Mouse (Mus musculus): ENCODE data around the gene Gdpd3. TPM values are rescaled to one million over a fixed set of nuclear protein-coding genes. Genes with fewer than 3 reads are reported as not detected.

The Gdpd3 gene
- polyA plus RNA-seq, 1 experiment from 2014 or later: 2.6 TPM

DNA sequence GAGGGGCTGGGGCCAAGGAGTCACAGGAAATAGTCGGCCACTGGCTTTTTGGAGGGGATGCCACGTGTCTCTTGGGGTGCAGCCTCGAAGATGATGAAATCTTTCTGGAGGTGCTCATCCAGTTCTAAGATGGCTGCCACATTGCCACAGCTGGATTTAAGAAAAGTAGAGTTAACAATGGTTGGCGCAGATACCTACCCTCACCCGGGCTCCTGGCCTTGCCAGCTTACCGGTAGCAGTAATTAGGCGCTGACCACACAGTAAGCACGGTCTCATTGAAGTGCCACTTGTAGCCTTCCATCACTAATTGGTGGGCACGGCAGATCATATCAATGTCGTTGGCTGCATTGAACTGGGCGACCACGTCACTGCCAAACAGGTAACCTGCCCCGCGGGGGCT lies 20.0 kb downstream of the Gdpd3 start:
- Histone ChIP-seq H3K79me2 (ENCODE audit: inconsistent target) (peaks cover 29% of the 10 kb centered on the region), H3K4me3 (ENCODE audit: inconsistent target) (no peak overlapping the region), H3K27ac (no peak overlapping the region), H3K36me3 (ENCODE audit: inconsistent target) (peaks cover 61% of the 10 kb centered on the region)
- WGBS (ENCODE audit: missing documents): 85% methylated on average over 14 of the region's 14 CpGs

DNA sequence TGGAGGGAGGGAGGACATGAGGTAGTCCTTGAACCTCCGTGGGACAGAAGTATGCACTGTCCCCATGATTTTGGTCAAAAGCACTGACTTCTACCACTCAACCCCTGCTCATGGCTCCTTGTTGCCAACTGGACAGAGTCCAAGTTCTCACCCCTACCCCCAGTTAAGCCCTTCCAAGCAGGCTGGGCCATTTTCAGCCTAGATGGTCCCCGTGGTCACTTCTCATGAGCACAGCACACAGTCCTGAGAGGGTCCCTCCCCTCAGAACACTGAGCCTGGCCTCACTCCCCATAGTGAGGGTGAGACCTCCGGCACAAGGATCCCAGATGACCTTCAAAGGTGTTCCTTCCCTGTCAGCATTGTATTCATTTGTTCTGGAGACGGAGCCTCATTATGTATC lies 23.0 kb downstream of the Gdpd3 start:
- H3K36me3 ChIP-seq (ENCODE audit: inconsistent target): peaks cover 61% of the 10 kb centered on the region
- no peak overlapping the region for H3K27ac ChIP-seq
- no peak overlapping the region for H3K4me3 ChIP-seq (ENCODE audit: inconsistent target)
- H3K79me2 ChIP-seq (ENCODE audit: inconsistent target): peaks cover 37% of the 10 kb centered on the region
- WGBS (ENCODE audit: missing documents): 94% methylated on average over 2 of the region's 4 CpGs

DNA sequence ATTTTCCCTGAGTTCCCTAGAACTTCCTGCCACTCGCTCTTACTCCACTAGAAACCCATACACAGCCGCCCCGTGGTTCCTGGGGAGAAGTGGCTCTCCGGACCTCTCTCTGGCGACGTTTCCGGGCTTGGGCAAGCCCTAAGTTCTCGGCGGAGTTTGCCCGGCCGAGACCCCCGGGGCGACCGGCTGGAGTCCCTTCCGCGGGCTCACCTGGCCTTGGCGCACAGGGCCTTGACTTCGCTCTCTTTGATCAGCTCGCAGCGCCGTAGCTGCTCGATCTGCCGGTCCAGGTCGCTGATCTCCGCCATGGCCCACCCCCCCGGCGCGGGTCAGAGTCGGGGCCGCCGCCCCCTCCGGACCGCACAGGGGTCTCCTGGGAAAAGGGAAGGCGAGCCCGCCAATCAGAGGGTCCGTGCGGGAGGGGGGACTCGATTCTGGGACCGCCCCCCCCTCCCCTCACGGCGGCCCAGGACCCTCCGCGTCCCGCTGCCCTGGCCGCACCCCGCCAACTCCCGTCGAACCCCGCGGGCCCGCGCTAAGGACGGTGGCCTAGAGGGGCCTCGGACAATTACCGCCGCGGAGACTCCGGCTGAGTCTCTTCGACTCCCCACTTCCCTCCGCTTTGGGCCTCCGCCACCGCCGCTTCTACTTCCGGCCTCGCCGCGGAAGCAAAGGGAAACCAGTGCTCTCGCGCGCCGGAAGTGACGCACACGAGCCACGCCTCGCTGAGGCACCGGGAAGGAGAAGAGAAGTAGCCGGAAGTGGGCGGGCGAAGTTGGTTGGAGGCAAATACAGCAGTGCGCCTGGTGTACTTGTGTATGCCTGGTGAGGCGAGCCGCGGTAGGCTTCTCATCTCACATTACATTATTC lies 26.0 kb downstream of the Gdpd3 start, which contains the start of gene Ppp4c:
Gene Ppp4c (minus strand): TSS at position 646 of the 870 bp plus-strand sequence.
- peak within 1 kb of the TSS; percentile 62 for H3K4me3 ChIP-seq (ENCODE audit: inconsistent target)
- H3K36me3 ChIP-seq (ENCODE audit: inconsistent target): peaks cover 56% of the 10 kb centered on the region
- peaks cover 55% of the 10 kb centered on the region for H3K79me2 ChIP-seq (ENCODE audit: inconsistent target)
- WGBS (ENCODE audit: missing documents): 2% methylated on average over 54 of the region's 83 CpGs
- H3K27ac ChIP-seq: peak within 1 kb of the TSS; percentile 61

DNA sequence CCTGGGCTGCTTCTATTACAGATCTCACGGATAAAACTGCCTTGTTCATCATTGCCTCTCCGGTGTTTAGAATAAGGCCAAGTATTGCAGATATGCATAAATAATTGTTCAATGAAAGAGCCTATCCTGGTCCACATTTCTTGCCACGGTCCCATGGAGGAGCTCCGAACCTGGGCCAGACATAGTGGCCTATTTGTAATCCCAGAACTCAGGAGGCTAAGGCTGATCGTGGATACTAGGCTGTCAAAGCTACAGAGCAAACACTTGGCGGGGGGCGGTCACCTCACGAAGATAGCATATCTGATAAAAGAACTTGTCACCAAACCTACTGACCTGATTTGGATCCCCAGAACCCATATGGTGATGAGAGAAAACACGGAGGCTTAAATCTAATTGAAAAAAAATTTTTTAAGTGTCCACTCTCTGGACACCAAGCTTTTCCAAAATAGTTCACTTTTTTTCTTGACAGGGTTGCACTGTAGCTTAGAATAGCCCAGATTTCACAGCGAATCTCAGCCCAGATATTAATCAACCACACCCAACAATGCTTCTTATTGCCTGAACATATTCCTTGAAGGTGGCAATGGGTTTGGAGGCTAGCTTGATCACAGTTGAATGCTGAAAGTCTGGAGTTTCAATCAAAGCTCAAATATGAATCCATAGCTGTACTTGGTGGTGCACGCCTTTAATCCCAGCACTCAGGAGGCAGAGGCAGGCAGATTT lies 26.7 kb downstream of the Gdpd3 start:
- WGBS (ENCODE audit: missing documents): 41% methylated on average over 11 of the region's 11 CpGs
- Histone ChIP-seq H3K79me2 (ENCODE audit: inconsistent target) (peaks cover 63% of the 10 kb centered on the region), H3K36me3 (ENCODE audit: inconsistent target) (peaks cover 51% of the 10 kb centered on the region), H3K27ac (peak overlapping the region; percentile 61), H3K4me3 (ENCODE audit: inconsistent target) (peak overlapping the region; percentile 62)

DNA sequence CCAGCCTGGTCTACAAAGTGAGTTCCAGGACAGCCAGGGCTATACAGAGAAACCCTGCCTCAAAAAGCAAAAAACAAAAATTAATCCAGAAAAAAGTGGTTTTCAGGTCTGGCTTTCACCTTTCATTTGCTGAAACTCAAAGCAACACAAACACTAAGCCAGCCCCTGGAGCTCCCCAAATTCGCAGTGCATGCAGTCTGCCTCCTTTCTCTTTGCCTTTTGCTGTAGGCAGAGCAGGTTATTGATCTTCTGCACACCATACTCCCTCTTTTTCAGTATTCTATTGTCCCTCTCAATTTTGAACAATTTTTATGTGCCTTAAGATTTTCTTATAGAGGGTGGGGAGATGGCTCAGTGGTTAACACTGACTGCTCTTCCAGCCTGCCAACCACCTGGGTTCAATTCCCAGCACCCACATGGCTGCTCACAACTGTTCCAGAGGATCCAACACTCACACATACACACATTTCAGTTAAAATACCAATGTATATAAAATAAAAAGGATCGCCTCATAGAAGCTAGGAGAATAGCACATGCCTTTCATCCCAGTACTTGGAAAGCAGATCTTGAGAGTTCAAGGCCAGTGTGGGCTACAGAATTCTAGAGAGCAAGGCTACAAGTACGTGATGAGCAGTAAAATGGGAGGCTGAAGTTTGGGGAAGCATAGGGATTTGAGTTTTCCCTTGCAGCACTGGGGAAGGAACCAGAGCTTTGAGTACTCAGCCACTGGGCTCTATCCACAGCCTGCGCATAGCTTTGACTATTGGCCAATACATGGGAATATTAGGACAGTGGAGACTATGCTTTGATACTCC lies 27.5 kb downstream of the Gdpd3 start:
- 95% methylated on average over 4 of the region's 4 CpGs for WGBS (ENCODE audit: missing documents)
- H3K79me2 ChIP-seq (ENCODE audit: inconsistent target): peaks cover 66% of the 10 kb centered on the region
- no peak overlapping the region for H3K4me3 ChIP-seq (ENCODE audit: inconsistent target)
- peaks cover 43% of the 10 kb centered on the region for H3K36me3 ChIP-seq (ENCODE audit: inconsistent target)
- H3K27ac ChIP-seq: peak overlapping the region; percentile 61; the same call in 1 of the 2 replicates

DNA sequence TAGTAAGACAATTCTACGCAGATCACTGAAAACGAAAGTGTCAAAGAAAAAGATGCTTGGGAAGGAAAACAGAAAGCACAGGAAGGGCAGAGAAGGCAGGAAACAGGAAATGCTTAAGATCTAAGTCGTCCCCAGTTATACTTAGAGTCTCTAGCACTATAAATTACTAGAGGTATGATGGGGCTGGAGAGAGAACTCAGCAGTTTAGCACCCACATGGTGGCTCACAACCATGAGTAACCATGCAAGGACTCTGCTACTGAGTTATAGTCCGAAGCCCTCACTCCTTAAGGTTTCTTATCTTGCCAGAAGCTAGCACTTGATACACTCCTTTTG lies 28.1 kb downstream of the Gdpd3 start:
- WGBS (ENCODE audit: missing documents): 72% methylated on average over 4 of the region's 4 CpGs
- peak overlapping the region; percentile 15; the same call in 1 of the 2 replicates for H3K27ac ChIP-seq
- H3K4me3 ChIP-seq (ENCODE audit: inconsistent target): no peak overlapping the region
- H3K36me3 ChIP-seq (ENCODE audit: inconsistent target): peaks cover 37% of the 10 kb centered on the region
- H3K79me2 ChIP-seq (ENCODE audit: inconsistent target): peaks cover 62% of the 10 kb centered on the region

DNA sequence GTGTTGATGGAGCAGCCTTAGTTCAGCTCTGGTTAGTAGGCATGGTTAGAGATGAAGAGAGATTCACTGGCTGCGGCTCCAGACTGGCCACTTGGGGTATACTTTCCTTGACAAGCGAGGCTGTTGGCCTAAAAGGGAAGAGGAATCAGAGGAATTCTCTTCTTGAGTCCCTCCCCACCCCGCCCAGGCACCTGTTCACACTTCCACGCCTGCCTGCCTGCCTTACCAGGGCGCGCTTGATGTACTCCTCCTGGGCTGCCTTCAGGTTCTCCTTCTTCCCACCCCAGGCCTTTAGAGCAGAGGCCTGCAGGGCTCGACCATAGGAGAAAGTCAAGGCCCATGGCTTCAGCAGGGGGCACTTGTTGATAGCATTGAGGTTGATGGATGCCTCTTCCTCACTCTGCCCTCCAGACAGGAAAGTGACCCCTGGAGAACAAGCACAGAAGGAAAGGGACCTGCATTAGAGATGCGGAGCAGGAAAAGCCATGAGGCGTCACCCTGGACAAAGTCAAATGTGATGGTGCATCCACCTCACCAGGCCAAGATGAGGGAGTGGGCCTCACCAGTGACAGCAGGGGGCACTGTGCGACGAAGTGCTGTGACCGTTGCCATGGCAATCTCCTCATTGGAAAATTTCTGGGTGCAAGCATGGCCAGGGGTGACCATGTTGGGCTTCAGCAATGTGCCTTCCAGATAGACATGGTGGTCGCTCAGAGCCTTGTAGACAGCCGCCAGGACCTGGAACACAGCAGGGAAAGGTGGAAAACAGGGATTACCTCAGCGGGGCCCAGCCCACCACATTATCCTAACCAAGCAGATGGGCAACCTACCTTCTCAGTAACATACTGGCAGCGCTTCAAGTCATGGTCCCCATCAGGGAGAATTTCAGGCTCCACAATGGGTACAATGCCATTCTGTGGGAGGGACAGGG lies 29.5 kb downstream of the Gdpd3 start:
- WGBS (ENCODE audit: missing documents): 92% methylated on average over 16 of the region's 16 CpGs
- Histone ChIP-seq H3K27ac (no peak overlapping the region), H3K36me3 (ENCODE audit: inconsistent target) (peaks cover 27% of the 10 kb centered on the region), H3K79me2 (ENCODE audit: inconsistent target) (peaks cover 48% of the 10 kb centered on the region), H3K4me3 (ENCODE audit: inconsistent target) (0 out of 2 replicates have a peak overlapping the region, but pooled peaks have one; percentile 68)

DNA sequence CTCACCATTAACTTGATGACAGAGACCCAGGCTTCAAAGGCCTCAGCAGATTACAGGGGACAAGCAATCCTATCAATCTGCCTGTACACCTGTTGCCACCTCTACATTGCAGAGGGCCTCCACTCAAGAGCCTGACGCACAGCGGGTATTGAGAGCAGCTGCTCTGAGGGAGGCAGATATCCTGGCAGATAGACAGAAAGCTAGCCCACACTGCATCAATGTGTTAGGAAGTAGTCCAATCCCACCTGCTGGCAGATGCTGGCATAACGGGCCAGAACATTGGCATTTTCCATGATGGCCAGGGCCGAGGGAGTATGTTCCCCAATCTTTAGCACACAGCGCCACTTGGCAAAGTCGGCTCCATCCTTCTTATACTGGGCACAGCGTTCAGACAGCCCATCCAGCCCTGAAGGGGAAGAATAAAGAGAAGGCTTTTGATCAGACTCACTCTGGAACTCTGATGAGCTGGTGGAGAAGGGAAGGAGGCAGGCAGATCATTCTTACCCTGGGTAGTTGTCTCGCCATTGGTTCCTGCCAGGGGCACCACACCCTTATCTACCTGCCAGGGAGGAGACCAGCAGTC lies 30.3 kb downstream of the Gdpd3 start:
- Histone ChIP-seq H3K27ac (peak overlapping the region; percentile 91; the same call in 1 of the 2 replicates), H3K4me3 (ENCODE audit: inconsistent target) (peak overlapping the region; percentile 68), H3K36me3 (ENCODE audit: inconsistent target) (peaks cover 27% of the 10 kb centered on the region), H3K79me2 (ENCODE audit: inconsistent target) (peaks cover 40% of the 10 kb centered on the region)
- WGBS (ENCODE audit: missing documents): 79% methylated on average over 8 of the region's 8 CpGs

DNA sequence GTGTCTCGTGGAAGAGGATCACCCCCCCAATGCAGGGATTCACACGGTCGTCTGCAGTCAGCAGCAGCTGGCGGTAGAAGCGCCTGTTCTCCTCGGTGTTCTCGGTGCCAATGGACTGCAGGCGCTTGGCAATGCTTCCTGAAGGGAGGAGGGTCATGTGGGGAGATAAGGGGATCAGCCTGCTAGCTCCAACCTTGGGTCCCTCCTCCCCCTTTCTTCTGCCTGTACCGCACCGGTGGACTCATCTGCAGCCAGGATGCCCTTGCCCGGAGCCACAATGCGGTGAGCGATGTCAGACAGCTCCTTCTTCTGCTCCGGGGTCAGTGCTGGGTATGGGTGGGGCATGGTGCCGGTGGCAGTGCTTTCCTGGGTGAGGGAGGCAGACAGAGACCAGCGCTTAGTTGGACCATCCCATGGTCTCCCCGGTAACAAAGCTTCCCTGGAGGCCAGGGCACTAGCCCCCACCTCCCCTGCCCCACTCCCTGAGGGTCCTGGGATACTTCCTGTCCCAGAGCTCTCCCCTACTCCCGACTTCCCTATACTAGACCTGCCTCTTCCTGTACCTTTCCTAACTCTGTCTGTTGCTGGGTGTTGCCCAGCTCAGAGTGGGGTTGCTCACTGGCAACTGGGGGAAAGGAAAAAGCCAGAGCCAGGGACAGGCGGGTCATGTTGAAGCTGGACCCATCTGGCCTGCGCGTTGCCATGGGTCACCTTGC lies 31.4 kb downstream of the Gdpd3 start, which contains the start of gene Fam57b:
Gene Fam57b (plus strand): TSS at position 258 of the 716 bp plus-strand sequence.
- peaks cover 36% of the 10 kb centered on the region for H3K79me2 ChIP-seq (ENCODE audit: inconsistent target)
- WGBS (ENCODE audit: missing documents): 25% methylated on average over 21 of the region's 21 CpGs
- peak within 1 kb of the TSS; percentile 91 for H3K27ac ChIP-seq
- peaks cover 27% of the 10 kb centered on the region for H3K36me3 ChIP-seq (ENCODE audit: inconsistent target)
- H3K4me3 ChIP-seq (ENCODE audit: inconsistent target): peak within 1 kb of the TSS; percentile 68

DNA sequence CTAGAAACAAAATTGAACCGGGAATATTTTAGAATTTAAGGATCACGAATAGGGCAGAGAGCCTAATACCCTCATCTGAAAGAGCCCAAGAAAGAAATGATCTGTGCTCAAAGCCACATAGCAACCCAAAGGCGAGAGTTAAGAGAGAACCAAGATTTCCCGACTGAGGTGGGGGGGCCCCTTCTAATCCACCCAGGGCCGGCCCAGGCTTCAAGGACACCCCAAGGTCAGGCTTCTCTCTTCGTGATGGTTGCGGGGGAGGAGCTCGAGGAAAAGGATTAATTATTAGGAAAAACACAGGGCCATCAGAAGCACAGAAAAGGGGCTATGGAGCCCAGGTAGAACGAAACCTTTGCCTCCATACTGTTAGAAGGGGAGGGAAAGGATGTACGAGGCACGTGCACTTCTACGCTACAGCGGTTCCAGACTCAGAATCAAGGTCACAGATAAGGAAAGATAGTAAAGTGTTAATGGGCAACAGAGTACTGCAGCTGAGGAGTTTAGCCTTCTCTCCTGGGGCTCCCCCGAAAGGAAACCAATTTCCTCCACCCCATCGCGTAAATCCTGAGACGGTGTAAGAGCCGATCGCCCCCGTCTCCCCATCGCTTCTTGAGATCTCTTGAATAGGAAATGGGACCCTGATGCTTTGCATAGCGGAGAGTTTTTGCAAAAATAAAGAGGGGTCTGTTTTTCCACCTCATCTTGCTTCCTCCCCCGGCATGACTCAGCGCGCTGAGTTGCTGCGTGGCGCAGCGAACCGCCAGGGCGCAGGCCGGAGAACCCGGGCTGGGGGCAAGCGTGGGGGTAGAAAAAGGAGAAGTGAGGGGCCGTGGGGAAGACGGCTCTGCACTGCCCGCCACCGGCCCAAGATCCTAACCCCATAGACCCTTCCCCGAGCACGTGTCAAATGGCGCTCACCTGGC lies 32.3 kb downstream of the Gdpd3 start:
- 1% methylated on average over 36 of the region's 40 CpGs for WGBS (ENCODE audit: missing documents)

DNA sequence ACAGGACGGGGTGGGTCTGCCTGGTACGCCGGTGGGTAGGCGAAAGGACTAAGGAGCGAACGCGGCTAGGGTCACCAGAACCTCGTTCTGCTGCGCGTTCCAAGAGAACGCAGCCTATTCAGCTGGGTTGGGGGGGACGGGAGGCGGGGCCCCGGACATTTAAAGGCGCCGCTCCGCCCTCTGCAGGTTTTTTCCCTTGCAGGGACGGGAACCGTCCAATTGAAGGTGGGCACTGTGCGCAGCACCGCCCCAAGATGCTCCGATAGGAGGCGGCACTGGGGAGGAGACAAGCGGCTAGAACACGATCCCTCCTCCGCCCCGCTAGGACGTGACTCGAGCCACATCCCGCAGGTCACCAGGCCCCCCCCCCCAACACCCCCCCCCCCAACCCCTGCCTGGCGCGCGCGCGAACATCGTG lies 32.9 kb downstream of the Gdpd3 start:
- Histone ChIP-seq H3K4me3 (ENCODE audit: inconsistent target) (peak overlapping the region; percentile 68), H3K36me3 (ENCODE audit: inconsistent target) (peaks cover 27% of the 10 kb centered on the region), H3K27ac (peak overlapping the region; percentile 97), H3K79me2 (ENCODE audit: inconsistent target) (peaks cover 36% of the 10 kb centered on the region)
- under 1% methylated on average over 22 of the region's 36 CpGs for WGBS (ENCODE audit: missing documents)

More for the DNA sequence above, 32.3 kb downstream of the Gdpd3 start:
- Histone ChIP-seq H3K36me3 (ENCODE audit: inconsistent target) (peaks cover 27% of the 10 kb centered on the region), H3K27ac (peak overlapping the region; percentile 91), H3K79me2 (ENCODE audit: inconsistent target) (peaks cover 36% of the 10 kb centered on the region), H3K4me3 (ENCODE audit: inconsistent target) (peak overlapping the region; percentile 68)

All from macrophage (primary cell).